Mouse (Mus musculus) adrenal gland, adult 8-10 months (tissue): ENCODE data around the gene Tppp3. TPM values are rescaled to one million over a fixed set of nuclear protein-coding genes. Genes with fewer than 3 reads are reported as not detected.

Experiments used
- DNase-seq: peaks from one replicate; pipeline ENCODE4 v3.0.0; 2022
- total RNA-seq, 4 experiments: library from RNA; stranded (reverse); gene quantifications; 2 replicates each; pipeline ENCODE4 v1.2.4; 2022

The Tppp3 gene
- total RNA-seq, 4 experiments from 2014 or later = 28.3 to 40.2 (median 33.0) TPM

GRCm38 (mm10) chr8:105466700-105467291 lies 4.5 kb downstream of the Tppp3 start:
- no peak for DNase-seq

GRCm38 (mm10) chr8:105466246-105466645 lies 5.1 kb downstream of the Tppp3 start:
- DNase-seq = no peak

DNA sequence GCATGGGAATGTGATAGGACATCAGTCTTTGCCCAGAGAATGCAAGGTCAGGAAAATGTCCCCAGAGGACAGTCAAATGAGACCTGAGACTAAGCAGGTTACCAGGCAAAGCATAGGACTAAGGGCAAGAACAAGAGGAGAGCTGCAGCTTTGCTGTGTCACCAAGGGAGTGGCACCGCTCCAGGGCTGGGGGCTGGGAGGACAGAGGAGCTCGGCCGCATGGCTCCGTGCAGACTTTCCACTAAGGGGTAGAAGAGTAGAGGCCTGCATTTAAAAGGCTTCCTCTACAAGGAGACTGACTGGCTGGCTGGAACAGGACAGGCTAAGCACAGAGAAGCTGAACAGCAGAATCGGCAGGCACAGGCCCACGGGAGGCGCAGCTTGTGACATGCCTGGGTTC lies 6.7 kb downstream of the Tppp3 start:
- DNase-seq = no peak

DNA sequence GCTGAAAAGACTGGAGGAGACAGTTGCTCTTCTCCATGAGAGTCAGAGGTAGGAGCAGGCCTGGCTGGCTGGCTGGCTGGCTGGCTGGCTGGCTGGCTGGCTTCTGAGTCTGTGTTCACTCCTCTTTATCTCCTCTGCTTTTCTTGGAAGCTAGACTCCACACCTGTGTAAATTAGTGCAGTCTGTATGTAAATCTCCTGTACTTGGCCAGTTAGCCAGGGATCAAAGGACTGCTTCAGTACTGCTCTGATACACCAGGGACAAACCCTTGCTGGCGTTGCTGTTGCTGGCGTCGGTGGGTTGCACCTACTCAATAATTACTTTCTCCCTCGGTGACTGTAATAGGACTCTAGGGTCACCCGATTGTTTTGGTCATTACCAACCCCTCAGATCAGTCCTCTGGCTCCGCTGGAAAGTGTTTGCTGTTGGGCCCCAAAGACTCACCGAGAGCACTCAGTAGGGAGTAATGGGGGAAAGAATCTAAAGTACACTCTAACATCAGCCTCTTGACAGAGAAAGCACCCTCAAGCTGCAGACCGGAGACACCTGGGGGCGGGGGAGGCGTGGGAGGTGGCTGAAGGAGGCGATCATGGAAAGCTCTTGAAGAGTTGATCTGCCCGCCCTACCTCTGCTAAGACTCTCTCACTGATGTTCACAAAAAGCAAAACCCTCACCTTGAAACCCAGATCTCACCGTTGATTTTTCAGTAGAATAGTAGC lies 10.1 kb downstream of the Tppp3 start:
- no peak for DNase-seq

GRCm38 (mm10) chr8:105455218-105455617 lies 16.1 kb downstream of the Tppp3 start:
- no peak for DNase-seq

GRCm38 (mm10) chr8:105454088-105454487 lies 17.2 kb downstream of the Tppp3 start:
- no peak for DNase-seq

GRCm38 (mm10) chr8:105453296-105453695 lies 18.0 kb downstream of the Tppp3 start:
- no peak for DNase-seq

GRCm38 (mm10) chr8:105451903-105452603 lies 19.3 kb downstream of the Tppp3 start:
- no peak for DNase-seq

DNA sequence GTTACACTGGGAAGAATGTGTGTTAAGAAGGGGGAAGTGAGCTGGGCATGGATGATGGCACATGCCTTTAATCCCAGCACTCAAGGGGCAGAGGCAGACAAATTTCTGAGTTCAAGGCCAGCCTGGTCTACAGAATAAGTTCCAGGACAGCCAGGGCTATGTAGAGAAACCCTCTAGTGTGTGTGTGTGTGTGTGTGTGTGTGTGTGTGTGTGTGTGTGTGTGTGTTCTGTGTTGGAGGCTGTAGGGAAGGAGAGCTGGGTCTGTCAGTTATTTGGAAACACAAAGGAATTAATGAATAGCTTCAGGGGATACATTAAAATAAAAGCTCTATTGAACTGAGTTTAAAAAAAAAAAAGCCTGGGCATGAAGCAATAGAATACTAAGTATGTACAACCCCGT lies 20.3 kb downstream of the Tppp3 start:
- no peak for DNase-seq

DNA sequence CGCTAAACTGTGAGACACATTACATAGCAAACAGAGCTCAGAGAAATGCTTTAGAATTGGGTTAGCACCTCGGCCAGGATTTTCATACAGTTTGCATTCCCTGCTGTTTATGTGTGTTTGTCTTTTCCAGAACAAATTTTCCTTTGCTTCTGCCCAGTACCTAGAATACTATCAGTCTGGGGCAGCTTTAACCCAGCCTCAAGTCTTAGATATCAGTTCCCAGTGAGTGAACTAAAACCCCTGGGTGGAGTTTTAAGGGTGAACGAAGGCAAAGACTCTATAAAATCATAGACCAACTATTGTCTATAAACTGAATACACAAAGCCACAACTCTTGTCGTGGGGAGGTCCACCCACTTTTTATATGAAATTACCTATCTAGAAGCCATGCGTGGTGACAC lies 22.7 kb downstream of the Tppp3 start:
- DNase-seq = no peak

GRCm38 (mm10) chr8:105448188-105448587 lies 23.1 kb downstream of the Tppp3 start:
- no peak for DNase-seq

GRCm38 (mm10) chr8:105446127-105446552 lies 25.2 kb downstream of the Tppp3 start:
- no peak for DNase-seq

GRCm38 (mm10) chr8:105445296-105446126 lies 25.8 kb downstream of the Tppp3 start:
- DNase-seq = no peak

GRCm38 (mm10) chr8:105442661-105443060 lies 28.7 kb downstream of the Tppp3 start:
- no peak for DNase-seq

DNA sequence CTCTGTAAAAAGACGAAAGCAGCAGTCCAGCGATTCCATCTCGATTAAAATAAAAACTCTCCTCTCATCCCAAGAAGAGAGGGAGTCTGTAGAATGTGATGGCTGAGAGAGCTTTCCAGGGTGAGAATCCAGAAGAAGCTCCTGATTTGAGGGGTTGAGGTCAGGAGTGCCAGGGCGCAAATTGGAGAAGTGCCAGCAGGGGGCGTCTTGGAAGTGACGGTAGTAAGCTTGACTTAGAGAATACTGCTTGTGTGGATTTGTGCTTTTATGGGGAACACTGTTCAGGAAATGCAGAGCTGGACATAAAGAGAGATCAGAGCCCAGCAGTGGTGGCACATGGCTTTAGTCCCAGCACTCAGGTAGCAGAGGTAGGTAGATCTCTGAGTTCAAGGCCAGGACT lies 29.9 kb downstream of the Tppp3 start:
- no peak for DNase-seq

DNA sequence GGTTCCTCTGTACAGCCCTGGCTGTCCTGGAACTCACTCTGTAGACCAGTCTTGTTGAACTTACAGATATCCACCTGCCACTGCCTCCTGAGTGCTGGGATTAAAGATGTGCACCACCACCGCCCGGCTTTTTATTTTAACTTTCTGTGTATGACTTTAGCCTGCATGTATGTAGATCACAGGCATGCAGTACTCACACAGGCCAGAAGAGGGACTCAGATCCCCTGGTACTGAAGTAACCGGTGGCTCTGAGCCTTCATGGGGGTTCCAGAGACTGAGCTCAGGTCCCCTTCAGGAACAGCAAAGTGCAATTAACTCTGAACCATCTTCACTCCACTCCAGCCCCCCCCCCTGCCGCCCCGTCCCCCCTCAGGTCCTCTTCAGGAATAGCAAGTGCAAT lies 32.5 kb downstream of the Tppp3 start:
- DNase-seq = no peak

DNA sequence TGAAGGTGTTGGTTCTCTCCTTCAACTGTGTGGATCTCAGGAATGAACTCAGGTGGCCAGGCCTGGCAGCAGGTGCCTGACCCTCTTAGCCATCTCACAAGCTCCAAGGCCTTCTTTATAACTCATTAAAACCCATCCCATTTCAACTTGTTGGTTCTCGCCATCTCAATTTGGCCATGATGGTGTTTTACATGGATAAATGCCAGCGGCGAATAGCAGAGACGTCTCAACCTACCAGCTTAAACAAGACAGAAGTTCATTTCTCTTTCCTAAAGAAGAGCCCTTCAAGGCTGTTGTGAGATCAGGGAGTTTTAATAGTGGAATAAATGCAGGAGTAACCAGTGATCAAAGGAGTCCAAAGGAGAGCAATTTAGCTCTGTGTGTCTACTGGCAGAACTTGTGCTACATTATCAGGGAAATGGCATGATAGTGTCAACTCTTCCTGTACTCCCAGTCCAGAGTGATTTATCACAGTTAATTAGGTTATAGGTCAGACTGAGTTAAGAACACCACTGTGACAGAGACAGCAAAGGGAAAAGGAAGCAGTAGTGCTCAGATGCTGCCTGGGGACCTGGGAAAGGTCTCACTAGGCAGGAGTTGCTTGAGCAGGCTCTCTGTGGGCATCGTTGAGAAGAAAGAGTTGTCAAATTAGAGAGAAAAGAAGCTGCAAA lies 34.1 kb downstream of the Tppp3 start:
- DNase-seq = no peak

DNA sequence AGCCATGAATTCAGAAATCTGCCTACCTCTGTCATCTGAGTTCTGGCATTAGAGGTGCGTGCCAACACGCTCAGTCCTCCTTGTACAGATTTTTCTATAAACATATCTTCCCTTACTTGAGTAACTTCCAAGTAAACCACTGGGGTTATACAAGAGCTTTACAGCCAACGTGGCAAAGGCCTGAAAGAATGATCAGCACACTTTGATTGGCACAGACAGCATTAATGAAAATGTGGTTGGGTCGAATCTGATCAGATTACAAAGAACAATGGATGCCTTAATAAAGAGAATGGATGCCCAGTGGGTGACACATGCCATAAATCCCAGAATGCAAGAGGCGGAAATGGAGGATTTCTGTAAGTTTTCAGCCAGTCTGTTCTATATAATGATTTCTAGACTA lies 35.1 kb downstream of the Tppp3 start:
- no peak for DNase-seq

DNA sequence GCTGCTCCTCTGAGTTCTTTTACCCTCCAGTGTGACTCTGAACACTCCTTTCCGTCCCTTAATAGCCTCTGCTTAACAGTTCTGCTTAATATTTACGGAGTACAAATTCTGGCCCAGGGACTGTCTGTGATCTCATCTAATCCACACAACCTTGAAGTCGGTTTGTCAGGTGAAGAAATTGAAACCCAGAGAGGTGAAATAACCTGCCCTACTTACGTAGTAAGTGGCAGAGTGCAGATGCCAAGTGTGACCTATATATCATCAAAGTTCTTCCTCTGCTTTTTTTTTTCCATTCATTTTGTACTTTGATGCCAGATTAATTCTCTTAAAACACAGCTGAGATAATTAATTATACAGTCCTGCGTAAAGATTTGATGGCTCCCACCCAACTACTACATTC lies 37.2 kb downstream of the Tppp3 start:
- no peak for DNase-seq

- no peak for DNase-seq
Measured at GRCm38 (mm10) chr8:105433511-105433910, 37.8 kb downstream of the Tppp3 start.

DNA sequence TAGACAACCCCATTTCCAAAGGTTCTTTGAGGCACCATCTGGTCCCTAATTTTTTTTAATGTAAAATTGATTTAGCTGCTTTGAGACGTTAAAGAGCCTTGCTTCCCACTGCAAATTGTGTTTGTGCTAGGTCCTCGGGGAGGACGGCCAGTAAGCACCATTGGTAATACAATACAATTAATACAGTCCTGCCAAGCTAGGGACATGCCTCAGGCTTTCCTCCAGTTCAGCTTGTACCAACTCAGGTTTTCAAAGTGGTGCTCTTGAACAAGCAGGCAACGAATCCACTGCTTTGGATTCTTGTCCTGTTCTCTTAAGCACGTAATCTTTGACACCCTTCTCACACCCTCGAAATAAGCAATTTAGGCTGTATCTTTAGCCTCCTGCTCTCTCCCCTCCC lies 38.3 kb downstream of the Tppp3 start:
- DNase-seq = no peak
